Mouse (Mus musculus) left cerebral cortex, postnatal 4 days (tissue): ENCODE measurements around the gene Olfr1383. TPM values are rescaled to one million over a fixed set of nuclear protein-coding genes. Genes with fewer than 3 reads are reported as not detected.
"Not testable (repeated sequence)": the region's sequence is repeated elsewhere in the genome, so short reads cannot be mapped to it uniquely, and the experiment has no call there.

Source experiments
- DNase-seq: peaks from one replicate; pipeline ENCODE4 v3.0.0-alpha.2; 2022
- intact Hi-C: fragments of 180-260 bp; cut with DNase I; formaldehyde crosslinking; loops from one replicate; pipeline ENCODE4 v1.15.1; 2025
- total RNA-seq, 2 experiments: library from RNA; stranded (reverse); gene quantifications; 2 replicates each; pipeline ENCODE4 v1.2.3; 2021

Gene Olfr1383
- total RNA-seq = under 1 TPM in 1 of 2 experiments, not detected in 1; 0.56 TPM

GRCm38 (mm10) chr11:49519348-49519747, at the start of gene Olfr1383:
Gene Olfr1383 (plus strand): TSS chr11:49519648.
- DNase-seq = no peak
- intact Hi-C loops = no loop called here

GRCm38 (mm10) chr11:49485973-49486372, 33.5 kb upstream of the Olfr1383 start:
- intact Hi-C loops = no loop called here
- DNase-seq = no peak

- intact Hi-C loops, DNase-seq: not testable (repeated sequence)
Measured at GRCm38 (mm10) chr11:49488770-49489169, 30.7 kb upstream of the Olfr1383 start, which contains the start of gene Olfr1385. Gene Olfr1385 (plus strand): TSS chr11:49489070.

GRCm38 (mm10) chr11:49518086-49518485, 1.4 kb upstream of the Olfr1383 start:
- intact Hi-C loops = no loop called here
- no peak for DNase-seq

GRCm38 (mm10) chr11:49527947-49528346, 8.5 kb downstream of the Olfr1383 start, which contains the start of gene Olfr1382:
Gene Olfr1382 (plus strand): TSS chr11:49528247.
- DNase-seq = no peak

GRCm38 (mm10) chr11:49532761-49533160, 13.3 kb downstream of the Olfr1383 start:
- intact Hi-C loops = no loop called here
- no peak for DNase-seq

More at GRCm38 (mm10) chr11:49527947-49528346, 8.5 kb downstream of the Olfr1383 start, which contains the start of gene Olfr1382:
- intact Hi-C loops = no loop called here

GRCm38 (mm10) chr11:49536631-49537030, 17.2 kb downstream of the Olfr1383 start:
- peak; percentile 2 for DNase-seq
- intact Hi-C loops = not testable (repeated sequence)

- DNase-seq, intact Hi-C loops: not testable (repeated sequence)
Measured at GRCm38 (mm10) chr11:49543149-49543548, 23.7 kb downstream of the Olfr1383 start, which contains the start of gene Olfr1381. Gene Olfr1381 (plus strand): TSS chr11:49543449.

GRCm38 (mm10) chr11:49554033-49554432, 34.6 kb downstream of the Olfr1383 start:
- DNase-seq, intact Hi-C loops: not testable (repeated sequence)

GRCm38 (mm10) chr11:49556578-49556977, 37.1 kb downstream of the Olfr1383 start, which contains the start of gene Olfr1380:
Gene Olfr1380 (plus strand): TSS chr11:49556878.
- DNase-seq, intact Hi-C loops: not testable (repeated sequence)

- intact Hi-C loops, DNase-seq: not testable (repeated sequence)
Measured at GRCm38 (mm10) chr11:49575054-49575453, 55.6 kb downstream of the Olfr1383 start.

Other genes starting within 250 kb of the Olfr1383 start
- under 1 TPM in 1 of 2 experiments, not detected in 1; 0.48 TPM for gene Olfr1393, start 241.3 kb upstream of the Olfr1383 start, total RNA-seq
- under 1 TPM in 1 of 2 experiments, not detected in 1; 0.34 TPM for gene Olfr1392, start 234.4 kb upstream of the Olfr1383 start, total RNA-seq
- not detected for gene Olfr10, start 214.9 kb upstream of the Olfr1383 start, total RNA-seq
- not detected for gene Olfr1391, start 196.9 kb upstream of the Olfr1383 start, total RNA-seq
- gene Olfr1390, start 184.5 kb upstream of the Olfr1383 start, total RNA-seq = not detected
- not detected for gene Olfr1389, start 96.6 kb upstream of the Olfr1383 start, total RNA-seq
- under 1 TPM; 0.58 to 0.74 TPM for gene Olfr1388, start 83.0 kb upstream of the Olfr1383 start, total RNA-seq
- gene Olfr1387, start 64.3 kb upstream of the Olfr1383 start, total RNA-seq = not detected
- not detected for gene Olfr1386, start 54.6 kb upstream of the Olfr1383 start, total RNA-seq
- not detected for gene Olfr1385, start 30.6 kb upstream of the Olfr1383 start, total RNA-seq
- gene Olfr1384, start 12.9 kb upstream of the Olfr1383 start, total RNA-seq = not detected
- not detected for gene Olfr1382, start 8.6 kb downstream of the Olfr1383 start, total RNA-seq
- not detected for gene Olfr1381, start 23.8 kb downstream of the Olfr1383 start, total RNA-seq
- gene Olfr1380, start 37.2 kb downstream of the Olfr1383 start, total RNA-seq = not detected
- gene Flt4, start 89.6 kb downstream of the Olfr1383 start, total RNA-seq = 1 to 10 TPM; 3.8 to 4.2 TPM
- not detected for gene Scgb3a1, start 144.0 kb downstream of the Olfr1383 start, total RNA-seq
- 10 to 100 TPM; 86.2 to 89.2 TPM for gene Cnot6, start 193.1 kb downstream of the Olfr1383 start, total RNA-seq